Mouse (Mus musculus) lung, postnatal 0 days (tissue): ENCODE data around the gene Olfr392. TPM values are rescaled to one million over a fixed set of nuclear protein-coding genes. Genes with fewer than 3 reads are reported as not detected.

Source experiments
- ATAC-seq: fragments of 200-750 bp; cut with Nextera tagmentation; 2 replicates; pipeline ENCODE4 v1.8.0; 2017; ENCODE audit warnings: moderate library complexity
- DNase-seq: peaks from one replicate; pipeline ENCODE4 v3.0.0-alpha.2; 2016; ENCODE audit warnings: low spot score
- H3K27ac ChIP-seq: fragments of 300-500 bp; sonication (generic); 2 replicates; pipeline ENCODE4 v1.5.1; 2014; ENCODE audit warnings: antibody characterized with exemption, mild to moderate bottlenecking, low read length, mixed read lengths
- H3K27me3 ChIP-seq: fragments of 300-500 bp; sonication (generic); replicated peaks from 2 replicates; pipeline ENCODE4 v1.6.1; 2014; ENCODE audit warnings: low read length, mixed read lengths; ENCODE audit not compliant: insufficient read depth
- H3K36me3 ChIP-seq: fragments of 300-500 bp; sonication (generic); 2 replicates; pipeline ENCODE4 v1.6.1; 2014; ENCODE audit warnings: low read length, mixed read lengths; ENCODE audit not compliant: insufficient read depth
- H3K4me1 ChIP-seq: fragments of 300-500 bp; sonication (generic); 2 replicates; pipeline ENCODE4 v1.6.1; 2014; ENCODE audit warnings: antibody characterized with exemption, low read depth, low read length, mixed read lengths; ENCODE audit not compliant: insufficient read depth
- H3K4me2 ChIP-seq: fragments of 300-500 bp; sonication (generic); replicated peaks from 2 replicates; pipeline ENCODE4 v1.6.1; 2014; ENCODE audit warnings: low read depth, mild to moderate bottlenecking, low read length, moderate library complexity, mixed read lengths
- H3K4me3 ChIP-seq: fragments of 300-500 bp; sonication (generic); 2 replicates; pipeline ENCODE4 v1.5.1; 2014; ENCODE audit warnings: low read depth, low read length
- H3K9ac ChIP-seq: fragments of 300-500 bp; sonication (generic); replicated peaks from 2 replicates; pipeline ENCODE4 v1.6.1; 2014; ENCODE audit warnings: low read depth, mild to moderate bottlenecking
- H3K9me3 ChIP-seq: fragments of 300-500 bp; sonication (generic); 2 replicates; pipeline ENCODE4 v1.6.1; 2016; ENCODE audit warnings: low read length, mixed read lengths
- CTCF ChIP-seq: IDR thresholded peaks from 2 replicates; pipeline ENCODE4 v1.5.1; 2016; ENCODE audit warnings: antibody characterized with exemption, mild to moderate bottlenecking
- EP300 ChIP-seq: IDR thresholded peaks from 2 replicates; pipeline ENCODE4 v1.6.1; 2016; ENCODE audit warnings: antibody characterized with exemption, mild to moderate bottlenecking, control low read depth
- WGBS: fragments of 180-500 bp; shearing (Covaris S2); extraction: QIAGEN DNeasy Blood & Tissue Kit; methylation state at CpG from one replicate; pipeline ENCODE4 v1.1.7; 2014; 5-methylcytosine and 5-hydroxymethylcytosine counted together
- polyA plus RNA-seq: library from polyadenylated mRNA; unstranded; fragments of >200 nt; fragmentation: Nextera tagmentation; extraction: Ambion mirVana; gene quantifications from 2 replicates; pipeline ENCODE4 v1.2.1, GENCODE M21; 2015

Olfr392 gene
- not detected in 2 replicates for polyA plus RNA-seq

- Histone ChIP-seq H3K4me1 (no peaks in the 10 kb centered on the region), H3K9me3 (no peaks in the 10 kb centered on the region), H3K9ac (no peak within 1 kb of the TSS), H3K4me3 (no peak within 1 kb of the TSS), H3K27ac (no peak within 1 kb of the TSS), H3K4me2 (no peak within 1 kb of the TSS), H3K36me3 (no peaks in the 10 kb centered on the region), H3K27me3 (no peaks in the 10 kb centered on the region)
- DNase-seq, result no peak
- no peak for ATAC-seq
- TF ChIP-seq EP300 (no peak), CTCF (no peak)
- WGBS, result 85% methylated on average over 1 of the region's 1 CpGs
Observed at GRCm38 (mm10) chr11:73816949-73817348, at the start of gene Olfr392. Olfr392 (minus strand) TSS chr11:73817049.

GRCm38 (mm10) chr11:73851354-73851753 lies 34.5 kb upstream of the Olfr392 start, which contains the start of gene Olfr393:
Olfr393 (minus strand) TSS chr11:73851454.
- ATAC-seq (no peak), DNase-seq (no peak)
- TF ChIP-seq EP300 (no peak), CTCF (no peak)
- no peak within 1 kb of the TSS for H3K9ac ChIP-seq
- no peaks in the 10 kb centered on the region for H3K27me3 ChIP-seq
- H3K4me2 ChIP-seq, result no peak within 1 kb of the TSS
- H3K4me1 ChIP-seq, result no peaks in the 10 kb centered on the region
- H3K4me3 ChIP-seq, result no peak within 1 kb of the TSS
- H3K36me3 ChIP-seq, result no peaks in the 10 kb centered on the region
- no peak within 1 kb of the TSS for H3K27ac ChIP-seq
- H3K9me3 ChIP-seq, result no peaks in the 10 kb centered on the region

GRCm38 (mm10) chr11:73802952-73803351 lies 13.9 kb downstream of the Olfr392 start, which contains the start of gene Olfr391-ps:
Olfr391-ps (minus strand) TSS chr11:73803052.
- TF ChIP-seq CTCF (no peak), EP300 (no peak)
- H3K36me3 ChIP-seq, result no peaks in the 10 kb centered on the region
- no peaks in the 10 kb centered on the region for H3K9me3 ChIP-seq
- no peak within 1 kb of the TSS for H3K4me2 ChIP-seq
- no peak within 1 kb of the TSS for H3K9ac ChIP-seq
- ATAC-seq (no peak), DNase-seq (no peak)
- H3K4me1 ChIP-seq, result no peaks in the 10 kb centered on the region
- H3K27ac ChIP-seq, result no peak within 1 kb of the TSS
- no peaks in the 10 kb centered on the region for H3K27me3 ChIP-seq
- no peak within 1 kb of the TSS for H3K4me3 ChIP-seq
- 13% methylated on average over 1 of the region's 1 CpGs for WGBS

GRCm38 (mm10) chr11:73782664-73783063 lies 34.2 kb downstream of the Olfr392 start, which contains the start of gene Olfr390:
Olfr390 (plus strand) TSS chr11:73782964.
- H3K4me1 ChIP-seq, result no peaks in the 10 kb centered on the region
- no peaks in the 10 kb centered on the region for H3K36me3 ChIP-seq
- ATAC-seq, result no peak
- H3K4me3 ChIP-seq, result no peak within 1 kb of the TSS
- DNase-seq, result no peak
- H3K27ac ChIP-seq, result no peak within 1 kb of the TSS
- H3K27me3 ChIP-seq, result no peaks in the 10 kb centered on the region
- H3K4me2 ChIP-seq, result no peak within 1 kb of the TSS
- no peak for TF ChIP-seq EP300
- no peak for TF ChIP-seq CTCF
- no peaks in the 10 kb centered on the region for H3K9me3 ChIP-seq
- 52% methylated on average over 1 of the region's 1 CpGs for WGBS
- H3K9ac ChIP-seq, result no peak within 1 kb of the TSS

- no peak within 1 kb of the TSS for H3K9ac ChIP-seq
- DNase-seq (no peak), ATAC-seq (no peak)
- H3K4me3 ChIP-seq, result no peak within 1 kb of the TSS
- no peak within 1 kb of the TSS for H3K4me2 ChIP-seq
- TF ChIP-seq EP300, result no peak
- TF ChIP-seq CTCF, result no peak
- H3K36me3 ChIP-seq, result no peaks in the 10 kb centered on the region
- no peak within 1 kb of the TSS for H3K27ac ChIP-seq
- 81% methylated on average over 1 of the region's 1 CpGs for WGBS
- no peaks in the 10 kb centered on the region for H3K4me1 ChIP-seq
- H3K9me3 ChIP-seq, result no peaks in the 10 kb centered on the region
- H3K27me3 ChIP-seq, result no peaks in the 10 kb centered on the region
Observed at GRCm38 (mm10) chr11:73780613-73781012, 36.2 kb downstream of the Olfr392 start, which contains the start of gene Olfr389. Olfr389 (minus strand) TSS chr11:73780713.

Other genes with a start within 250 kb of the Olfr392 start
- not detected in 2 replicates for gene Olfr385, start 224.0 kb downstream of the Olfr392 start, polyA plus RNA-seq
- not detected in 2 replicates for gene Olfr384, start 218.5 kb downstream of the Olfr392 start, polyA plus RNA-seq
- gene Zfp735, start 128.3 kb downstream of the Olfr392 start, polyA plus RNA-seq, result not detected in 2 replicates
- gene Olfr389, start 36.3 kb downstream of the Olfr392 start, polyA plus RNA-seq, result not detected in 2 replicates
- not detected in 2 replicates for gene Olfr390, start 34.1 kb downstream of the Olfr392 start, polyA plus RNA-seq
- gene Olfr391-ps, start 14.0 kb downstream of the Olfr392 start, polyA plus RNA-seq, result not detected in 2 replicates
- gene Olfr393, start 34.4 kb upstream of the Olfr392 start, polyA plus RNA-seq, result not detected in 2 replicates
- gene Olfr394, start 73.7 kb upstream of the Olfr392 start, polyA plus RNA-seq, result not detected in 2 replicates
- gene Olfr395, start 92.2 kb upstream of the Olfr392 start, polyA plus RNA-seq, result not detected in 2 replicates
- gene Olfr23, start 119.6 kb upstream of the Olfr392 start, polyA plus RNA-seq, result not detected in 2 replicates
- not detected in 2 replicates for gene Olfr397, start 143.8 kb upstream of the Olfr392 start, polyA plus RNA-seq
- not detected in 2 replicates for gene Olfr398, start 173.4 kb upstream of the Olfr392 start, polyA plus RNA-seq
- gene Olfr139, start 239.5 kb upstream of the Olfr392 start, polyA plus RNA-seq, result not detected in 2 replicates
- gene Olfr399, start 239.6 kb upstream of the Olfr392 start, polyA plus RNA-seq, result not detected in 2 replicates